Mouse (Mus musculus) limb, embryonic 14.5 days (tissue): ENCODE results near the gene Cmtm6. TPM values are rescaled to one million over a fixed set of nuclear protein-coding genes. Genes with fewer than 3 reads are reported as not detected.

ENCODE experiments used
- ATAC-seq: fragments of 200-750 bp; cut with Nextera tagmentation; 2 replicates; pipeline ENCODE4 v1.8.0; 2017; ENCODE audit warnings: low read depth, moderate number of reproducible peaks, moderate TSS enrichment; ENCODE audit not compliant: low FRiP score
- DNase-seq: peaks from one replicate; pipeline ENCODE4 v3.0.0-alpha.2; 2015; ENCODE audit warnings: low spot score
- H3K27ac ChIP-seq: fragments of 300-500 bp; sonication (generic); replicated peaks from 2 replicates; pipeline ENCODE4 v1.5.1; 2014; ENCODE audit warnings: low read depth, mild to moderate bottlenecking, low read length, moderate library complexity, mixed read lengths
- H3K27me3 ChIP-seq: fragments of 300-500 bp; sonication (generic); 2 replicates; pipeline ENCODE4 v1.6.1; 2014; ENCODE audit warnings: low read length, mixed read lengths; ENCODE audit not compliant: control insufficient read depth, insufficient read depth
- H3K36me3 ChIP-seq: fragments of 300-500 bp; sonication (generic); 2 replicates; pipeline ENCODE4 v1.6.1; 2014; ENCODE audit warnings: mild to moderate bottlenecking, low read length, moderate library complexity, mixed read lengths; ENCODE audit not compliant: control insufficient read depth, insufficient read depth
- H3K4me1 ChIP-seq: fragments of 300-500 bp; sonication (generic); 2 replicates; pipeline ENCODE4 v1.6.1; 2014; ENCODE audit warnings: antibody characterized with exemption, low read length, mixed read lengths; ENCODE audit not compliant: control insufficient read depth, insufficient read depth
- H3K4me2 ChIP-seq: fragments of 300-500 bp; sonication (generic); replicated peaks from 2 replicates; pipeline ENCODE4 v1.6.1; 2014; ENCODE audit warnings: low read depth, mild to moderate bottlenecking, low read length, moderate library complexity; ENCODE audit not compliant: severe bottlenecking
- H3K4me3 ChIP-seq: fragments of 300-500 bp; sonication (generic); replicated peaks from 2 replicates; pipeline ENCODE4 v1.5.1; 2014; ENCODE audit warnings: low read length
- H3K9ac ChIP-seq: fragments of 300-500 bp; sonication (generic); 2 replicates; pipeline ENCODE4 v1.6.1; 2014; ENCODE audit warnings: mild to moderate bottlenecking, low read depth, low read length, moderate library complexity; ENCODE audit not compliant: severe bottlenecking
- H3K9me3 ChIP-seq: fragments of 300-500 bp; sonication (generic); 2 replicates; pipeline ENCODE4 v1.6.1; 2016; ENCODE audit warnings: low read length; ENCODE audit not compliant: control insufficient read depth
- POLR2A ChIP-seq: fragments of 200-500 bp; IDR thresholded peaks from 2 replicates; pipeline ENCODE4 v1.8.0; 2012; ENCODE audit warnings: inconsistent platforms, mild to moderate bottlenecking, moderate library complexity, borderline replicate concordance; ENCODE audit not compliant: insufficient read depth, insufficient read length; ENCODE audit errors: extremely low read depth
- WGBS: fragments of 180-500 bp; shearing (Covaris S2); extraction: QIAGEN DNeasy Blood & Tissue Kit; methylation state at CpG from one replicate; pipeline ENCODE4 v1.1.7; 2014; 5-methylcytosine and 5-hydroxymethylcytosine counted together
- polyA plus RNA-seq, 2 experiments: library from polyadenylated mRNA; depleted of rRNA in 1 of 2; stranded (reverse) in 1 of 2; unstranded in 1 of 2; fragments of >200 nt; fragmentation: Nextera tagmentation in 1 of 2; extraction: Ambion mirVana in 1 of 2; gene quantifications; 2 replicates each; pipeline versions ENCODE4 v1.2.1 to v1.2.3; 2012 to 2014

Cmtm6 gene
- polyA plus RNA-seq, 2 experiments = 21.9 to 40.5 TPM

DNA sequence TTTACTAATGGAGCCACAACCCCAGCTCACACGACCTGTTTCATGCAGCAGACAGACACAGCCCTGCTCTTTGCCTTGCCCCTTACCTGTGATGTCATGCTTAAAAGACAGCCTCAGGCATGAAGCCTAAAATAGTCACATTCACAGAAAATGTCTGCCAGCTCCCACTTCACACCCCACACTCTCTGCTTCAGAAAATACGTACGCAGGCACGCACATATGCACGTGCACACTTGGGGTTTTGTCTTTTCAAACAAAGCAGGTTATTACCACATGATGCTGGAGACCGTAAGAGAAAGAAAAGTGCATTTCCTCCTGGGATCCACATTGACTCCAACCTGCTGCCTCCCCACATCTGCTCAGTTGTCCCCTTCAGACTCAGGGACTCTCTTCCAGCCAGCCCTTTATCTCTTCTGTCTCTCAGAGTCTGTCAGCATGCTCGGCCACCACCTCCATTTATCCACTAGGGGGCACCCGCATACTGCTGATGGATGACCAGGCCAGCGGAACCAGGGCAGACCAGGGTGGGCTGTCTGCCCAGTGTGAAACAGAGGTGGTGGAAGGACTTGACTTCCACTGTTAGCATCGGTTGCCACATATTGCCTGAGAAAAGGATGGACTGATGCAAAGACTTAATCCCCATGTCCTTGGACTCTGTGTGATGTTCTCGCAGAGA, 66.6 kb downstream of the Cmtm6 start:
- no peak for TF ChIP-seq POLR2A
- no peak overlapping the region for H3K9ac ChIP-seq
- ATAC-seq = peak; percentile 89
- H3K27me3 ChIP-seq = no peaks in the 10 kb centered on the region
- H3K36me3 ChIP-seq = no peaks in the 10 kb centered on the region
- H3K27ac ChIP-seq = no peak overlapping the region
- 52% methylated on average over 11 of the region's 11 CpGs for WGBS
- DNase-seq = peak; percentile 88
- H3K4me1 ChIP-seq = no peaks in the 10 kb centered on the region; the same call in 1 of the 2 replicates
- H3K4me3 ChIP-seq = no peak overlapping the region
- H3K4me2 ChIP-seq = no peak overlapping the region
- no peaks in the 10 kb centered on the region for H3K9me3 ChIP-seq

DNA sequence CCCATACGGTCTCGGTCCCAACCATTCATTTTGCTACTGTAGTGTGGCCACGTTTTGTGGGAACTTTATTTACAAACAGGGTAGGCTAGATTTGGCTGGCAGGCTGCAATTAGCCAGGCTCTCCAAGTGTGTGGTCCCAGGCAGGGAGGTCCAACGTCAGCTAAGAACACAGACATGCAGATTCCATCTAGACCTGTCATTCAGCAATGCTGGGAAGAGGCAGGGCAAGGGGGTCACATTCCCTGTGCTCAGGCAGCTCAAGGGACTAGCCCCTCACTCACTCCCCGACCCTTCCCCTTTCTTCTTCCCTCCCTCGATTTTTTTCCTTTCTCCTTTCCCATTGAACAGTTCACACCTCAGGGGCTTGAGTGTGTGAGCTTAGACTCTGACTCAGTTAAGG, 67.9 kb downstream of the Cmtm6 start:
- no peak overlapping the region for H3K9ac ChIP-seq
- DNase-seq (no peak), ATAC-seq (no peak)
- no peak for TF ChIP-seq POLR2A
- WGBS = 37% methylated on average over 6 of the region's 6 CpGs
- H3K27ac ChIP-seq = no peak overlapping the region
- no peak overlapping the region for H3K4me2 ChIP-seq
- no peaks in the 10 kb centered on the region for H3K9me3 ChIP-seq
- no peaks in the 10 kb centered on the region for H3K27me3 ChIP-seq
- no peaks in the 10 kb centered on the region; the same call in 1 of the 2 replicates for H3K4me1 ChIP-seq
- H3K36me3 ChIP-seq = no peaks in the 10 kb centered on the region
- no peak overlapping the region for H3K4me3 ChIP-seq

Other genes with a start within 250 kb of the Cmtm6 start
- 1.2 and 2.5 TPM in 2 replicates for gene Ccr4, start 226.2 kb upstream of the Cmtm6 start, polyA plus RNA-seq (2012; rRNA removed)
- gene Ccr4, start 226.2 kb upstream of the Cmtm6 start, polyA plus RNA-seq (2014; fragmentation: Nextera tagmentation; extraction: Ambion mirVana) = 1.2 and 2.7 TPM in 2 replicates
- gene C130032M10Rik, start 215.4 kb upstream of the Cmtm6 start, polyA plus RNA-seq (2012; rRNA removed) = 1.9 and 2.0 TPM in 2 replicates
- gene C130032M10Rik, start 215.4 kb upstream of the Cmtm6 start, polyA plus RNA-seq (2014; fragmentation: Nextera tagmentation; extraction: Ambion mirVana) = 1.3 and 3.4 TPM in 2 replicates
- gene Trim71, start 166.7 kb upstream of the Cmtm6 start, polyA plus RNA-seq (2012; rRNA removed) = 0.33 and 0.50 TPM in 2 replicates
- 0.26 TPM in 2 replicates for gene Trim71, start 166.7 kb upstream of the Cmtm6 start, polyA plus RNA-seq (2014; fragmentation: Nextera tagmentation; extraction: Ambion mirVana)
- gene Cnot10, start 90.9 kb upstream of the Cmtm6 start, polyA plus RNA-seq (2012; rRNA removed) = 104 and 109 TPM in 2 replicates
- 66.8 and 69.1 TPM in 2 replicates for gene Cnot10, start 90.9 kb upstream of the Cmtm6 start, polyA plus RNA-seq (2014; fragmentation: Nextera tagmentation; extraction: Ambion mirVana)
- 30.9 and 39.5 TPM in 2 replicates for gene Dync1li1, start 42.3 kb upstream of the Cmtm6 start, polyA plus RNA-seq (2012; rRNA removed)
- gene Dync1li1, start 42.3 kb upstream of the Cmtm6 start, polyA plus RNA-seq (2014; fragmentation: Nextera tagmentation; extraction: Ambion mirVana) = 34.5 and 39.6 TPM in 2 replicates
- 118 and 165 TPM in 2 replicates for gene Cmtm7, start 50.7 kb downstream of the Cmtm6 start, polyA plus RNA-seq (2012; rRNA removed)
- gene Cmtm7, start 50.7 kb downstream of the Cmtm6 start, polyA plus RNA-seq (2014; fragmentation: Nextera tagmentation; extraction: Ambion mirVana) = 126 and 127 TPM in 2 replicates
- 14.2 and 19.7 TPM in 2 replicates for gene Cmtm8, start 113.0 kb downstream of the Cmtm6 start, polyA plus RNA-seq (2012; rRNA removed)
- 19.2 and 20.5 TPM in 2 replicates for gene Cmtm8, start 113.0 kb downstream of the Cmtm6 start, polyA plus RNA-seq (2014; fragmentation: Nextera tagmentation; extraction: Ambion mirVana)
- 11.1 and 11.5 TPM in 2 replicates for gene Gpd1l, start 202.9 kb downstream of the Cmtm6 start, polyA plus RNA-seq (2012; rRNA removed)
- 6.4 and 6.5 TPM in 2 replicates for gene Gpd1l, start 202.9 kb downstream of the Cmtm6 start, polyA plus RNA-seq (2014; fragmentation: Nextera tagmentation; extraction: Ambion mirVana)
- 7.9 and 8.4 TPM in 2 replicates for gene Osbpl10, start 247.5 kb downstream of the Cmtm6 start, polyA plus RNA-seq (2012; rRNA removed)
- 3.4 TPM in 2 replicates for gene Osbpl10, start 247.5 kb downstream of the Cmtm6 start, polyA plus RNA-seq (2014; fragmentation: Nextera tagmentation; extraction: Ambion mirVana)